Mouse (Mus musculus): ENCODE data around the gene Ntm. TPM values are rescaled to one million over a fixed set of nuclear protein-coding genes. Genes with fewer than 3 reads are reported as not detected.

The Ntm gene
- polyA plus RNA-seq, 1 experiment from 2014 or later = 39.7 TPM

GRCm38 (mm10) chr9:29694151-29694550 is 268.8 kb downstream of the Ntm start:
- no peaks in the 10 kb centered on the region for H3K4me1 ChIP-seq (ENCODE audit: control insufficient read depth, insufficient read depth, low read length)
- no peak overlapping the region for H3K9ac ChIP-seq (ENCODE audit: low read depth, low read length)
- no peaks in the 10 kb centered on the region for H3K36me3 ChIP-seq (ENCODE audit: control insufficient read depth, insufficient read depth, low read length)
- ATAC-seq (replicated peaks; ENCODE audit: insufficient number of reproducible peaks, low FRiP score, low TSS enrichment) = no peak
- no peak overlapping the region for H3K27ac ChIP-seq (ENCODE audit: low read depth, low read length)
- WGBS (ENCODE audit: insufficient replicate concordance) = 46% methylated on average over 2 of the region's 2 CpGs
- no peak overlapping the region for H3K4me2 ChIP-seq
- no peaks in the 10 kb centered on the region for H3K27me3 ChIP-seq (ENCODE audit: control insufficient read depth, insufficient read depth, low read length)
- no peaks in the 10 kb centered on the region for H3K9me3 ChIP-seq (replicated peaks; ENCODE audit: control insufficient read depth, low read length)
- H3K4me3 ChIP-seq (ENCODE audit: low read depth, low read length) = no peak overlapping the region

- no peak for ATAC-seq (replicated peaks; ENCODE audit: insufficient number of reproducible peaks, low FRiP score, low TSS enrichment)
- no peak overlapping the region for H3K9ac ChIP-seq (ENCODE audit: low read depth, low read length)
- no peak overlapping the region for H3K4me2 ChIP-seq
- no peaks in the 10 kb centered on the region for H3K4me1 ChIP-seq (ENCODE audit: control insufficient read depth, insufficient read depth, low read length)
- H3K9me3 ChIP-seq (replicated peaks; ENCODE audit: control insufficient read depth, low read length) = no peaks in the 10 kb centered on the region
- H3K36me3 ChIP-seq (ENCODE audit: control insufficient read depth, insufficient read depth, low read length) = no peaks in the 10 kb centered on the region
- H3K27ac ChIP-seq (ENCODE audit: low read depth, low read length) = no peak overlapping the region
- no peaks in the 10 kb centered on the region for H3K27me3 ChIP-seq (ENCODE audit: control insufficient read depth, insufficient read depth, low read length)
- 74% methylated on average over 5 of the region's 5 CpGs for WGBS (ENCODE audit: insufficient replicate concordance)
- no peak overlapping the region for H3K4me3 ChIP-seq (ENCODE audit: low read depth, low read length)
These were observed 271.6 kb downstream of the Ntm start for GRCm38 (mm10) chr9:29691186-29691855.

GRCm38 (mm10) chr9:29682224-29682623 is 280.7 kb downstream of the Ntm start:
- no peak overlapping the region for H3K4me3 ChIP-seq (ENCODE audit: low read depth, low read length)
- H3K9me3 ChIP-seq (replicated peaks; ENCODE audit: control insufficient read depth, low read length) = no peaks in the 10 kb centered on the region
- no peak overlapping the region for H3K9ac ChIP-seq (ENCODE audit: low read depth, low read length)
- WGBS (ENCODE audit: insufficient replicate concordance) = 78% methylated on average over 6 of the region's 6 CpGs
- no peaks in the 10 kb centered on the region for H3K27me3 ChIP-seq (ENCODE audit: control insufficient read depth, insufficient read depth, low read length)
- no peaks in the 10 kb centered on the region for H3K36me3 ChIP-seq (ENCODE audit: control insufficient read depth, insufficient read depth, low read length)
- H3K4me1 ChIP-seq (ENCODE audit: control insufficient read depth, insufficient read depth, low read length) = no peaks in the 10 kb centered on the region
- no peak for ATAC-seq (replicated peaks; ENCODE audit: insufficient number of reproducible peaks, low FRiP score, low TSS enrichment)
- no peak overlapping the region for H3K4me2 ChIP-seq
- no peak overlapping the region for H3K27ac ChIP-seq (ENCODE audit: low read depth, low read length)

DNA sequence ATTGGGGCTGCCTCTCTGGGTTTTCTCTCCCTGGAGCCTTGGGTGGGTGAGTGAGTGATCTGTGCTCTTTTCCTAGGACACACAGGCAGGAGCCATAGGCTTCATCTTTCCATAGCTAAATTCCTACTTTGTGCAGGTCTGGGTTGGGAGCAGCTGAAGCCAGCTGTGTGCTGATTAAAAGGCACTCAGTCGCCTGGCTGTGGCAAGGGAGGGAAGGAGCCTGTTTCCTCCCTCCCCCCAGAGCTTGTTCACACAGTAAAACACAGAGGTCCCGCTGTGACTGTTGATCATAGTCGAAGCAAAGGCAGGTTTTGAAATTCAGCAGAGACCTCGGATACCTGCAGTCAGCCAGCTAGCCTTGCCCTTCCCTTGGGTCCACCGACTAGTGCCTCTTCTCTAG is 282.3 kb downstream of the Ntm start:
- no peak for ATAC-seq (replicated peaks; ENCODE audit: insufficient number of reproducible peaks, low FRiP score, low TSS enrichment)
- no peak overlapping the region for H3K9ac ChIP-seq (ENCODE audit: low read depth, low read length)
- no peak overlapping the region for H3K27ac ChIP-seq (ENCODE audit: low read depth, low read length)

DNA sequence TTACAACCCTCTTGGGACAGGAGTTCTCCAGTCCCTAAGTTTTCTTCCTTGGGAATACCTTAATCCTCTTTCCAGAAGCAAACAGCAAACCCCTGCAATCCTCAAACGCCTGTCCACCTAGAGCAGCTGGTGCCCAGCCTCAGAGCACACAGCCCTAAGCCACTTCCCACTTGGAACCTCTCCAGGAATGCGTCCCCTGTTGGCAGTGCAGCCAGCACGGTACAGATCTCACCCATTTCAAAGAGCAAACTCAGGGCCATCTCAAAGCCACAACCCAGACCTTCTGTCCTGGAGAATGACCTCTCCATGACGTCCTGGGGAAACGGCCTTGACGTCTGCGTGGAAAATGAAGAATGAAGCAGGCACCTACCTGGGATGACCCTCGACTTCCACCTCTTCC is 289.0 kb downstream of the Ntm start:
- no peak for ATAC-seq (replicated peaks; ENCODE audit: insufficient number of reproducible peaks, low FRiP score, low TSS enrichment)
- no peaks in the 10 kb centered on the region for H3K4me1 ChIP-seq (ENCODE audit: control insufficient read depth, insufficient read depth, low read length)
- H3K27me3 ChIP-seq (ENCODE audit: control insufficient read depth, insufficient read depth, low read length) = no peaks in the 10 kb centered on the region
- H3K4me2 ChIP-seq = no peak overlapping the region
- H3K9ac ChIP-seq (ENCODE audit: low read depth, low read length) = no peak overlapping the region
- H3K9me3 ChIP-seq (replicated peaks; ENCODE audit: control insufficient read depth, low read length) = no peaks in the 10 kb centered on the region
- H3K36me3 ChIP-seq (ENCODE audit: control insufficient read depth, insufficient read depth, low read length) = no peaks in the 10 kb centered on the region
- H3K4me3 ChIP-seq (ENCODE audit: low read depth, low read length) = no peak overlapping the region
- no peak overlapping the region for H3K27ac ChIP-seq (ENCODE audit: low read depth, low read length)
- whole genome bisulfite sequencing (ENCODE audit: insufficient replicate concordance) = 52% methylated on average over 8 of the region's 8 CpGs

More for the DNA sequence above, 282.3 kb downstream of the Ntm start:
- Histone ChIP-seq H3K9me3 (replicated peaks; ENCODE audit: control insufficient read depth, low read length) (no peaks in the 10 kb centered on the region), H3K4me3 (ENCODE audit: low read depth, low read length) (no peak overlapping the region), H3K27me3 (ENCODE audit: control insufficient read depth, insufficient read depth, low read length) (no peaks in the 10 kb centered on the region), H3K4me2 (no peak overlapping the region), H3K36me3 (ENCODE audit: control insufficient read depth, insufficient read depth, low read length) (no peaks in the 10 kb centered on the region), H3K4me1 (ENCODE audit: control insufficient read depth, insufficient read depth, low read length) (no peaks in the 10 kb centered on the region)
- WGBS (ENCODE audit: insufficient replicate concordance) = 13% methylated on average over 5 of the region's 5 CpGs

- H3K9me3 ChIP-seq (replicated peaks; ENCODE audit: control insufficient read depth, low read length) = no peaks in the 10 kb centered on the region
- H3K27ac ChIP-seq (ENCODE audit: low read depth, low read length) = no peak overlapping the region
- H3K4me2 ChIP-seq = no peak overlapping the region
- no peak for ATAC-seq (replicated peaks; ENCODE audit: insufficient number of reproducible peaks, low FRiP score, low TSS enrichment)
- no peaks in the 10 kb centered on the region for H3K27me3 ChIP-seq (ENCODE audit: control insufficient read depth, insufficient read depth, low read length)
- H3K4me3 ChIP-seq (ENCODE audit: low read depth, low read length) = no peak overlapping the region
- no peak overlapping the region for H3K9ac ChIP-seq (ENCODE audit: low read depth, low read length)
- H3K4me1 ChIP-seq (ENCODE audit: control insufficient read depth, insufficient read depth, low read length) = no peaks in the 10 kb centered on the region
- 63% methylated on average over 6 of the region's 6 CpGs for WGBS (ENCODE audit: insufficient replicate concordance)
- no peaks in the 10 kb centered on the region for H3K36me3 ChIP-seq (ENCODE audit: control insufficient read depth, insufficient read depth, low read length)
These were observed 291.1 kb downstream of the Ntm start for GRCm38 (mm10) chr9:29671861-29672260.

DNA sequence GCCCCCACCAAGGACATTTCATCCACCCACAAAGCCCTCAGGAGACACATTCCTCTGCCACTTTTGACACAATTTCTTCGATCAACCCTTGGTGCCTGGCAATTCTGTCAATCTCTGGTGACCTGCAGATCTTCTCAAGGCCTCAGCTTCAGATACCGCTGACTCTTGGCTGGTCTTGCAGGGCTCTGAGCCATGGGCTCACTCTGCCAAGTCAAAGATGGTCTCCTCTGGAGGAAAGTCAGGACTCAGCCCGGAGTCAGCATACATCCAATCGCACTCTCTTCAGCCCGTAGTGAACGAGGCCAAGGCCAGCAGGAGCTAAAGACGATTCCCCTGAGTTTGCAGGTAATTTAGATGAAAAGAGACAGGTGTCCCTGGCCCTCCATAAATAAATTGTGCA is 299.7 kb downstream of the Ntm start:
- Histone ChIP-seq H3K36me3 (ENCODE audit: control insufficient read depth, insufficient read depth, low read length) (no peaks in the 10 kb centered on the region), H3K4me1 (ENCODE audit: control insufficient read depth, insufficient read depth, low read length) (no peaks in the 10 kb centered on the region), H3K4me2 (no peak overlapping the region), H3K27me3 (ENCODE audit: control insufficient read depth, insufficient read depth, low read length) (no peaks in the 10 kb centered on the region), H3K9ac (ENCODE audit: low read depth, low read length) (no peak overlapping the region), H3K27ac (ENCODE audit: low read depth, low read length) (no peak overlapping the region), H3K9me3 (replicated peaks; ENCODE audit: control insufficient read depth, low read length) (no peaks in the 10 kb centered on the region), H3K4me3 (ENCODE audit: low read depth, low read length) (no peak overlapping the region)
- no peak for ATAC-seq (replicated peaks; ENCODE audit: insufficient number of reproducible peaks, low FRiP score, low TSS enrichment)
- WGBS (ENCODE audit: insufficient replicate concordance) = 74% methylated on average over 7 of the region's 7 CpGs

- Histone ChIP-seq H3K36me3 (ENCODE audit: control insufficient read depth, insufficient read depth, low read length) (no peaks in the 10 kb centered on the region), H3K4me2 (no peak overlapping the region), H3K4me1 (ENCODE audit: control insufficient read depth, insufficient read depth, low read length) (no peaks in the 10 kb centered on the region), H3K27ac (ENCODE audit: low read depth, low read length) (no peak overlapping the region), H3K4me3 (ENCODE audit: low read depth, low read length) (no peak overlapping the region), H3K9me3 (replicated peaks; ENCODE audit: control insufficient read depth, low read length) (no peaks in the 10 kb centered on the region), H3K9ac (ENCODE audit: low read depth, low read length) (no peak overlapping the region), H3K27me3 (ENCODE audit: control insufficient read depth, insufficient read depth, low read length) (no peaks in the 10 kb centered on the region)
- WGBS (ENCODE audit: insufficient replicate concordance) = 9% methylated on average over 3 of the region's 3 CpGs
- ATAC-seq (replicated peaks; ENCODE audit: insufficient number of reproducible peaks, low FRiP score, low TSS enrichment) = no peak
These were observed 301.3 kb downstream of the Ntm start for GRCm38 (mm10) chr9:29661468-29662145.
